In the genomic region with DNA sequence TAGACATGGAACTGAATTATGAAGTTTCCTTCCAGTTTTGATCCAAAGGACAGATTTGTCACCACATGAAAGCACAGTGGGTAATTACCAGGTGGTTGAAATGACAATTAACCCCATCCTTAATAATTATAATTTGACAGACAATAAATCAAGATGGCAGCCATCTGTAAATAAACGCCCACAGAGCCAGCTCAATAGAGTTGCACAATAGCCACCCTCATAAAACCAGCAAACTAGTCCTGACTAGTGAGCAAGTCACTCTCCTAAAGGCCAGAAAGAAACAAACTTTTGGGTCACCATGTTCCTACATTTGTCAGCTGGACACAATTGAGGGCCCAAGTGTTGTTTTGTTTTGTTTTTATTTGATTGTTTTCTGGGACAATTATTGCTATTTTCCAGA, we compare ENCODE assay signal across 27 mouse cellular contexts.
"Had no signal": no experiment of that assay in that cellular context is flagged by ENCODE, and none has a peak within 500 bp of the region (broad histone marks: within the 10 kb centered on the region; RNA-seq: fewer than 3 reads in every experiment).

No protein-coding gene starts in this region.

- H3K4me2 ChIP-seq: limb, embryonic 12.5 days; limb, embryonic 13.5 days; limb, embryonic 15.5 days; liver, embryonic 11.5 days; liver, embryonic 12.5 days; liver, embryonic 13.5 days; liver, embryonic 15.5 days; lung, embryonic 14.5 days; lung, embryonic 15.5 days; midbrain, embryonic 11.5 days; midbrain, embryonic 12.5 days; midbrain, embryonic 13.5 days; midbrain, embryonic 15.5 days had no signal

- H3K36me3 ChIP-seq: limb, embryonic 10.5 days; limb, embryonic 12.5 days; limb, embryonic 13.5 days; limb, embryonic 15.5 days; liver, embryonic 12.5 days; liver, embryonic 13.5 days; liver, embryonic 15.5 days; lung, embryonic 15.5 days; midbrain, embryonic 10.5 days; midbrain, embryonic 12.5 days; midbrain, embryonic 13.5 days; midbrain, embryonic 15.5 days had no signal

- DNase-seq: left cerebral cortex, postnatal 4 days; liver; liver, embryonic 13.5 days; liver, postnatal 0 days; lung, adult 18-20 months; lung, adult 2 months; lung, embryonic 14.5 days; lung, postnatal 10 days; lung, postnatal 14 days; lung, postnatal 36 days; lung, postnatal 4 days; midbrain, embryonic 14.5 days had no signal

- H3K27me3 ChIP-seq: limb, embryonic 12.5 days; limb, embryonic 15.5 days; liver, embryonic 12.5 days; liver, embryonic 13.5 days; liver, embryonic 15.5 days; lung, embryonic 15.5 days; megakaryocyte, embryonic 14.5 days; midbrain, embryonic 12.5 days; midbrain, embryonic 13.5 days; midbrain, embryonic 15.5 days had no signal

- H3K4me3 ChIP-seq: left cerebral cortex, adult 2 months; limb, embryonic 10.5 days; limb, embryonic 12.5 days; limb, embryonic 13.5 days; limb, embryonic 15.5 days; liver, embryonic 12.5 days; liver, embryonic 13.5 days; liver, embryonic 15.5 days; lung, embryonic 15.5 days; megakaryocyte, embryonic 14.5 days; midbrain, embryonic 10.5 days; midbrain, embryonic 12.5 days; midbrain, embryonic 13.5 days; midbrain, embryonic 15.5 days had no signal
